Mouse (Mus musculus): ENCODE results near the gene Rad17. TPM values are rescaled to one million over a fixed set of nuclear protein-coding genes. Genes with fewer than 3 reads are reported as not detected.

Rad17 gene
- polyA plus RNA-seq, 1 experiment from 2014 or later: 24.2 TPM

DNA sequence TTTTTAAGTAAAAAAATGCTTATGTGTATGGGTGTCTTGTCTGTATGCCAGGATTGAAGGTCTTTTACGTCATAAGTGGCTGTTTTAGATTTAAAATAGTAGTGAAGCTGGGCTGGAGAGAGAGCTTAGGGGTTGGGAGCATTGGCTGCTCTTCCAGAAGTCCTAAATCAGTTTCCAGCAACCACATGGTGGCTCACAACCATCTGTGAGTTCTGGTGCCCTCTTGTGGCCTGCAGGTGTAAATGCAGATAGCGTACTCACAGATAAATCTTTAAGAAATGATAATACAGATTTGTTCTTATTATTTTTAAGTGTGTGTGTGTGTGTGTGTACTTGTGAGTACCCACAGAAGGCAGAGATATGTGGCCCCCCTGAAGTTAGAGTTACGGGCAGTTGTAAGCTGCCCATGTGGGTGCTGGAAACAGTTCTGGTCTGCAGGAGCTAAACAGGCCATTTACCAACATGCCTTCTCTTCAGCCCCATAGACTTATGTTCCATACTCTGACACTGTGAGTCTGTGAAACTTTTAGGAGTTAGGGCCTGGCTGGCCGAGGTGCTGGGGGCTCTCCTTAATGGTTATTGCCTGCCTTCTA, 9.1 kb upstream of the Rad17 start:
- H3K27ac ChIP-seq: no peak overlapping the region

DNA sequence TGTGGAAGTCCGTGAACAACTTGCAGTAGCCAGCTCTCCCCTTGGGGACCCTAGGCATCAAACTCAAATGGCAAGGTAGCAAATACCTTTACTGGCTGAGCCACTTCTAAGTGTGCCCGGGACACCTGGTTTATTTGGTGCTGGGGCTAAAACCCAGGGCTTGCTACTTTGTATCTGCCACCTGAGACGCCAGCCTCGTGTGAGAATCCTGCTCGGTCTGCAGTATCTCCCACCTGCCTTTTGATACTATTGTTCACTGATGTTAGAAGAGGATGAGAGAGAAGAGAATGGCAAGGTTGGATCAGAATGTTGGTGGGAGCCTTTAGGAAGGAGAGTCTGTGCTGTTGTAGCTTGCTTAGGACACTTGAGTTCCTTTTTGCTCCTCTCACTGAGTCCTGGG, 7.2 kb upstream of the Rad17 start:
- H3K4me2 ChIP-seq: no peak overlapping the region
- H3K27ac ChIP-seq: no peak overlapping the region
- no peak overlapping the region for H3K4me3 ChIP-seq
- H3K9ac ChIP-seq: no peak overlapping the region
- 93% methylated on average over 5 of the region's 5 CpGs for WGBS
- no peaks in the 10 kb centered on the region for H3K9me3 ChIP-seq
- ATAC-seq (ENCODE audit: insufficient number of reproducible peaks, insufficient read depth, low FRiP score, low TSS enrichment, low read depth): no peak
- H3K36me3 ChIP-seq: peaks cover 16% of the 10 kb centered on the region
- H3K27me3 ChIP-seq: no peaks in the 10 kb centered on the region
- no peaks in the 10 kb centered on the region for H3K4me1 ChIP-seq

More for the DNA sequence above, 9.1 kb upstream of the Rad17 start:
- WGBS: 45% methylated on average over 4 of the region's 4 CpGs
- ATAC-seq (ENCODE audit: insufficient number of reproducible peaks, insufficient read depth, low FRiP score, low TSS enrichment, low read depth): no peak
- Histone ChIP-seq H3K4me3 (no peak overlapping the region), H3K4me2 (no peak overlapping the region), H3K36me3 (peaks cover 27% of the 10 kb centered on the region), H3K9ac (no peak overlapping the region), H3K4me1 (no peaks in the 10 kb centered on the region), H3K9me3 (no peaks in the 10 kb centered on the region), H3K27me3 (no peaks in the 10 kb centered on the region)

DNA sequence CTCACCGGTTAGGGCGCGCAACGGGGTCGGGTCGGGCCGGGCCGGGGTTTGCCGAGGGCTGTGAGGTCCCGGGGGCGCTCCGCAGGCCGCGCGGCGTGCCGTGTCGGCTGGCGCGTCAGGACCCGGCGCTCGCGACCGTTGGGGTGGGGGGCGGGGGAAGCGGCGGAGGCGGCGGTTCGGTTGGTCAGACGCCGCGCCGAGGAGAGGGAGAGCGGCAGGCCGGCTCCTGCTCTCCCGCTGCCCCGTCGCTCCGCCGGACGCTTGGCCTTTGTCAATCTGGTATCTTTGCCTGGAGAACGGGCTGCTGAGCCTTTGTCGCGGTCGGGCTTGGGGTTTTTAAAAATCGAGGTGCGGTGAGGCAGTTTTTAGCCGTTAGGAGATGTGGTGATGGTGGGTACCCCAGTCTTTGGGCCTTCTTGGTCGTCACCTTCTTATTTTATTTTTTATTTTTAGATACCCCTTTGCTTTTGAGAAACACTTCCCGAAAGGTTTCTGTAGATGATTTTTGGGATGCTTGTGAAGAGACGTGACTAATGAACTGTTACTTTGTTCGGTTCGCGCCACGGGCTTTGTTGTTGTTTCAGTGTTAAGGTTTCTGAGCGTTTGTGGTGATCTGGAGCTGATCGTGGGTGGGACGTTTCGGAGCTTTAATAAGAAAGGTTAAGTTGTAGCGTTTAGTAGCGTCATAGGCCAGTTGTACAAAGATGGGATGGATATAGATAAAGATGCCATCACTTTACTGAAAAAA, 762 bp upstream of the Rad17 start, which contains the start of gene Taf9:
TSS of gene Taf9 (plus strand) at position 141 of the 748 bp plus-strand sequence.
- H3K9ac ChIP-seq: peak within 1 kb of the TSS; percentile 94
- H3K27me3 ChIP-seq: no peaks in the 10 kb centered on the region
- H3K4me3 ChIP-seq: peak within 1 kb of the TSS; percentile 97
- H3K9me3 ChIP-seq: no peaks in the 10 kb centered on the region
- H3K4me2 ChIP-seq: peak within 1 kb of the TSS; percentile 90
- peaks cover 19% of the 10 kb centered on the region for H3K36me3 ChIP-seq
- under 1% methylated on average over 55 of the region's 63 CpGs for WGBS
- ATAC-seq (ENCODE audit: insufficient number of reproducible peaks, insufficient read depth, low FRiP score, low TSS enrichment, low read depth): peak; percentile 73
- peak within 1 kb of the TSS; percentile 95 for H3K27ac ChIP-seq
- peaks cover 8% of the 10 kb centered on the region for H3K4me1 ChIP-seq

DNA sequence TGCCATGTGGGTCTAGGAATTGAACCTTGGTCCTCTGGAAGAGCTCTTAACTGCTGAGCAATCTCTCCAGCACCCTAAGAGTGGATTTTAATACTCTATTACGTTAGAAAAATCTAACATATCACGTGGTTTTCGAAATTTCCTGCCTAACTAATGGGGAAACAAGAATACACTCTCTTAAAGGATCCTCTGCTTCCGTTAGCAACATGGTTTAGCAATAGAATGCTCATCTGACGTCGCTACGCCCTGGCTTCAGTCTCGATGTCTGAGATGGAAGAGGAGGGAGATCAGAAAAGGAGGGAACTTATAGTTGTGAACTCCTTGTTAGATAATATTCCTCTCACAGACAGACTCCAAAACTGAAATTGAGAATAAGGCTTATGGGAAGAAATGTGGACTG, 2.6 kb downstream of the Rad17 start:
- H3K27ac ChIP-seq: no peak overlapping the region
- ATAC-seq (ENCODE audit: insufficient number of reproducible peaks, insufficient read depth, low FRiP score, low TSS enrichment, low read depth): no peak

DNA sequence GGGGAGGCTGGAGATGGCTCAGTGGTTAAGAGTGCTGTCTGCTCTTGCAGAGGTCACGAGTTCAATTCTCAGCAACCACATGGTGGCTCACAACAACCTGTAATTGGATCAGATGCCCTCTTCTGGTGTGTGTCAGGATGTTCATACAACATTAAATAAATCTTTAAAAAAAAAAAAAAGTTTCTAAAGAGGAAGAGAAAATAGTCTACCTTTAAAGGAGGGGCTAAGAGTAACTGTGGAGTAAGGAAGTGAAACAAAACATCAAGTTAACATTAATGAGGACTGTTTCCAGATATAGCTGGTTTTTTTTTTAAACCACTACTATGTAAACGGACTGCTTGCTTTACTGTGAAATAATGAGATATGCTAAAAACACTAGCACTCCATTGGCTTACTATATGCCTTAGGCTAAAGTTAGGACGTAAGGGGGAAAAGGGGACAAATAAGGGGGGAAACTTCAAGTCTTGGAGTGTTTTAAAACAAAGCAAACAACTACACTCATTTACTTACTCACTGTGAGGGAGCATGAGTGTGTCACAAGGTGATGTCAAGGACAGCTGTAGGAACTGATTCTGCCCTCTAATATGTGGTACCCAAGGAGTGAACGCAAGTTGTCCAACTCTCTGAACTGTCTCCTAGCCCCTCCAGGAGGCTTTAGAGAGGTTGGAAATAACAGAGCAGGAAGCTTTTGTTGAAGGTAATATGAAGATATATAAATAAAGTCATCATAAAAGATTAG, 8.2 kb downstream of the Rad17 start:
- Histone ChIP-seq H3K27me3 (no peaks in the 10 kb centered on the region), H3K27ac (no peak overlapping the region), H3K4me1 (no peaks in the 10 kb centered on the region), H3K4me2 (no peak overlapping the region), H3K4me3 (no peak overlapping the region), H3K9me3 (no peaks in the 10 kb centered on the region), H3K36me3 (peaks cover 83% of the 10 kb centered on the region), H3K9ac (no peak overlapping the region)
- 91% methylated on average over 4 of the region's 4 CpGs for WGBS
- ATAC-seq (ENCODE audit: insufficient number of reproducible peaks, insufficient read depth, low FRiP score, low TSS enrichment, low read depth): no peak

More for the DNA sequence above, 2.6 kb downstream of the Rad17 start:
- Histone ChIP-seq H3K27me3 (no peaks in the 10 kb centered on the region), H3K4me1 (peaks cover 8% of the 10 kb centered on the region), H3K9me3 (no peaks in the 10 kb centered on the region), H3K4me2 (no peak overlapping the region), H3K4me3 (no peak overlapping the region), H3K9ac (no peak overlapping the region), H3K36me3 (peaks cover 39% of the 10 kb centered on the region)
- 94% methylated on average over 8 of the region's 8 CpGs for WGBS

DNA sequence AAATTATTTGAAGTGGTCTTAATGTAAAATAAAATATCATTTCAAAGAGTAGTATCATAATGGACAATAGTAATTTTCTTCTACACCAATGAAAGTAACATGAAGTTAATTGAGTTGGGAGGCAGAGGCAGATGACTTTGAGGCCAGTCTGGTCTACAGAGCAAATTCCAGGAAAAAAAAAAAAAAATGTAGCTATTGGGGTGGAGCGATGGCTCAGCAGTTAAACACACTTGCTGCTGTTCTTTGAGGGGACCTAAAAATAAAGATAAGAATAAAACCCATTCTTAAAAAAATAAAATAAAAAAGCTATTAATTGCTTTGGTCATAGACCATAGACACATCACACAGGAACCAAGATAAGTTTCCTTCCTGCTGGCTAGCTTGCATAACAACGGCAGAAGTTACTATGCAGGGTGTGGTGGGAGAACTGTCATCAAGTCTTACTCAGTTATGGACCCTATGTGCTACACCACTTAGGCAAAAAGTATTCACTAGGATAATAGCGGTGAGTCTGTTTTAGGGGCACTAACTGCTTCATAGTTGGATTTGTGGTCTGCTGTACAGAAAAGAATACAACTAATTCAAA, 16.7 kb downstream of the Rad17 start:
- no peak overlapping the region for H3K27ac ChIP-seq
- H3K4me1 ChIP-seq: no peaks in the 10 kb centered on the region
- 97% methylated on average over 3 of the region's 3 CpGs for WGBS
- no peak overlapping the region for H3K4me2 ChIP-seq
- no peaks in the 10 kb centered on the region for H3K27me3 ChIP-seq
- no peaks in the 10 kb centered on the region for H3K9me3 ChIP-seq
- H3K36me3 ChIP-seq: peaks cover 69% of the 10 kb centered on the region
- no peak overlapping the region for H3K9ac ChIP-seq
- H3K4me3 ChIP-seq: no peak overlapping the region
- ATAC-seq (ENCODE audit: insufficient number of reproducible peaks, insufficient read depth, low FRiP score, low TSS enrichment, low read depth): no peak

DNA sequence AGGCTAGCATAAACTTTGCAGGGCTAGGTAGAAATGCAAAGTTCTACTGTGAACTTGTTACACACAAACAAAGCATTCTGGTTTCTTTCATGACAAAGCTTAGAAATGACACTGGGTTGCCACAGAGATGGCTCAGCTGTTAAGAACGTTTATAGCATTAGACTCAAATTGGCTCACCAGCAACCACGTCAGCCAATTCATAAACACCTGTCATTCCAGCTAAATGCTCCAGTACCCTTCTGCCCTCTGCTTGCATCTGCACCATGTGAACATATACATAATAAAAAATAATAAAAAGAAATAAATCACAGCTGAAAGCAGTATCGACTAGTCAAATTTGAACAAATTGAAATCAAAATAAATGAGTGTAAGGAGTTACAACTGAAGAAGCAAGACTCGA, 28.6 kb downstream of the Rad17 start:
- H3K9ac ChIP-seq: no peak overlapping the region
- H3K4me1 ChIP-seq: no peaks in the 10 kb centered on the region
- H3K4me3 ChIP-seq: no peak overlapping the region
- H3K4me2 ChIP-seq: no peak overlapping the region
- no peak for ATAC-seq (ENCODE audit: insufficient number of reproducible peaks, insufficient read depth, low FRiP score, low TSS enrichment, low read depth)
- no peaks in the 10 kb centered on the region for H3K9me3 ChIP-seq
- WGBS: 86% methylated on average over 4 of the region's 4 CpGs
- H3K27me3 ChIP-seq: peaks cover 7% of the 10 kb centered on the region
- peaks cover 77% of the 10 kb centered on the region for H3K36me3 ChIP-seq
- H3K27ac ChIP-seq: no peak overlapping the region

DNA sequence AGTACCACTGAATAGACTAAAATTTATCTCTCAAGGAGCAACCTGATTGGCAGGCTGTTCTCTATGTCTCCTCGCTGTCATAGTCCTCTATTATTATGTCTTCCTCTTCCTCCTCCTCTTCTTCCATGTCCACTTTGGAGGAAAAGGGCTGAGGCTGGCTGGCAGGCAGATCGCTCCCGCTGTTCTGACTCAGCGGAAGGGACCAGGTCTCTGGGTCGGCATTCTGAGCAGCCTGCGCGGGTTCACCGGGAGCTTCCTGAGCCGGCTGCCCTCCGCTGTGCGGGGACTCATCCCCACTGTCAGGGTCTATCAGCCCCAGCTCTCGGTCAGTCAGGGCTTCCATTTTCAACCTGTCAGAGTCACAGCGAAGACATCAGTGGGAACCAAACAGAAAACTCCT, 33.3 kb downstream of the Rad17 start:
- Histone ChIP-seq H3K36me3 (peaks cover 43% of the 10 kb centered on the region), H3K4me3 (no peak overlapping the region), H3K27ac (no peak overlapping the region), H3K4me1 (peaks cover 7% of the 10 kb centered on the region), H3K9ac (no peak overlapping the region), H3K27me3 (peaks cover 22% of the 10 kb centered on the region), H3K4me2 (no peak overlapping the region), H3K9me3 (no peaks in the 10 kb centered on the region)
- no peak for ATAC-seq (ENCODE audit: insufficient number of reproducible peaks, insufficient read depth, low FRiP score, low TSS enrichment, low read depth)
- 81% methylated on average over 13 of the region's 13 CpGs for WGBS

DNA sequence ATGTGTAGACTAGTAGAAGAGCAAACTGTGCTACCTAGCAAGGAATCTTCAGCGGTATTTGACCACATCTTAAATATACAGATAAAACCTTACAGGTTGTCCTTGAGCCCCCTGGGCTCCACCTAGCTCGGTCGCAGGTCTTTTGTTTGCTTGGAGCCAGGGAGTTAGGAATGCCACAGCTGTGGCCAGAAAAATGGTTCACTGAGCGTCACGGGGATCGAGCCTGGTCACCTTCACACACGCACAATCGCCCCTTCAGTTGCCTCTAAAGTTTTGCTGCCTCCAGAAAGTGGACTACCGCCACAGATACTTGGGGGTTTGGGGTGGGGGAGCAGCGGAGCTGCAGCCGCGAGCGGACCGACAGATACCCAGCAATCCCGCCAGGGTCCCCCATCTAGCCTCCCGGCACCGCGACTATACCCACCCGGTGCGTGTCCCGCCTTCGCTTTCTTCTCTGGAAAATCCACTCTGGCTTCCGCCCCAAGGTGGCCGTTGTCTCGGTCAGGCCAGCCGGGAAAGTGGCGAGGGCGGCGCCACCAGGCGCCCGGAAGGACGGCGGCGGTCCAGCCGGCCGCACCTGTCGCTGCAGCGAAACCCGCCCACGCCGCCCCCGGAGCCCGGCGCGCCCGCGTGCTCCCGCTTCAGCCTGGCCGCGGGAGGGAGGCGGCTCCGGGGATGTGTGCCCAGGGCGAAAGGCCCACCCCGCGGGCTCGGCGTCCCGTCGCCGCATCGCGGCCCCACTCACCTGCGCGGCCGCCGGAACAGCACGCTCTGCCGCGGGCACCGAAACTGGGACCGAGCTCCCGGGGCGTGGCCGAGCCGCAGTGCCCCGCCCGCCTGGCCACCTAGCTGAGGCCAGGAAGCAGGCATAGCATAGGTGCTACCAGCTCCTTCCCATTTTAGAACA, 34.4 kb downstream of the Rad17 start, which contains the start of gene Marveld2:
TSS of gene Marveld2 (minus strand) at position 791 of the 907 bp plus-strand sequence.
- Histone ChIP-seq H3K9me3 (no peaks in the 10 kb centered on the region), H3K27me3 (peaks cover 22% of the 10 kb centered on the region), H3K27ac (peak within 1 kb of the TSS; percentile 0; the same call in 1 of the 2 replicates), H3K4me2 (peak within 1 kb of the TSS; percentile 72), H3K9ac (peak within 1 kb of the TSS; percentile 71), H3K4me3 (peak within 1 kb of the TSS; percentile 54), H3K36me3 (peaks cover 35% of the 10 kb centered on the region), H3K4me1 (peaks cover 7% of the 10 kb centered on the region)
- 3% methylated on average over 76 of the region's 77 CpGs for WGBS
- ATAC-seq (ENCODE audit: insufficient number of reproducible peaks, insufficient read depth, low FRiP score, low TSS enrichment, low read depth): no peak

DNA sequence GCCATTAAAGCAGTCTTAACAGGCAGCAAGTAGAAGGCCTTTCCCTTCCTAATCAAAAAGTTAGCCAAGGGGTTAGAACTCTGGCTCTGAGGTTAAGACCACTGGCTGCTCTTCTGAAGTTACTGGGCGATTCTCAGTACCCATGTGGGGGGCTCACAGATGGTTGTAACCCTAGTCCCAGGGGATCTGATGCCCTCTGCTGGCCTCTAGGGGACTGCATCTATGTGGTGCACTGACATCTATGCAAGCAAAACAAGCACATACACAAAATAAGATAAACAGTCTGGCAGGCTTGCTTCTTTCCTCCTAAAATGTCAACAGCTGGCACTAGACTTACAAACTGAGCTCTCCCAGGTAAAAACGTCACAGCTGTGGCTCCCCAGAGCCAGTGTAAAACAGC, 37.9 kb downstream of the Rad17 start:
- peaks cover 7% of the 10 kb centered on the region for H3K4me1 ChIP-seq
- 58% methylated on average over 2 of the region's 2 CpGs for WGBS
- no peak overlapping the region for H3K4me2 ChIP-seq
- peaks cover 14% of the 10 kb centered on the region for H3K36me3 ChIP-seq
- H3K4me3 ChIP-seq: no peak overlapping the region
- H3K9me3 ChIP-seq: 0 out of 2 replicates have a peak, but pooled peaks cover 1% of the 10 kb centered on the region
- no peak for ATAC-seq (ENCODE audit: insufficient number of reproducible peaks, insufficient read depth, low FRiP score, low TSS enrichment, low read depth)
- H3K27me3 ChIP-seq: peaks cover 21% of the 10 kb centered on the region
- no peak overlapping the region for H3K9ac ChIP-seq
- H3K27ac ChIP-seq: no peak overlapping the region

All from embryonic facial prominence, embryonic 13.5 days (tissue).